Mouse (Mus musculus): Measurements from ENCODE around the gene Dmap1.

Dmap1 gene

GRCm38 (mm10) chr4:117681931-117682461 is at the start of gene Dmap1:
Dmap1 (minus strand) TSS chr4:117682273.
- DNase-seq (ENCODE audit: low spot score) = peak; percentile 87

GRCm38 (mm10) chr4:117724112-117724511 is 42.0 kb upstream of the Dmap1 start, which contains the start of gene Gm12845:
Gm12845 (plus strand) TSS chr4:117724412.
- DNase-seq (ENCODE audit: low spot score) = no peak

GRCm38 (mm10) chr4:117713303-117714098 is 31.4 kb upstream of the Dmap1 start:
- no peak for DNase-seq (ENCODE audit: low spot score)

- DNase-seq (ENCODE audit: low spot score) = no peak
Observed at GRCm38 (mm10) chr4:117712314-117712713, 30.2 kb upstream of the Dmap1 start.

- no peak for DNase-seq (ENCODE audit: low spot score)
Observed at GRCm38 (mm10) chr4:117708780-117709550, 26.9 kb upstream of the Dmap1 start.

- DNase-seq (ENCODE audit: low spot score) = no peak
Observed at GRCm38 (mm10) chr4:117705361-117705760, 23.3 kb upstream of the Dmap1 start.

- DNase-seq (ENCODE audit: low spot score) = no peak
Observed at GRCm38 (mm10) chr4:117686354-117686753, 4.3 kb upstream of the Dmap1 start.

GRCm38 (mm10) chr4:117683048-117683768 is 1.1 kb upstream of the Dmap1 start:
- DNase-seq (ENCODE audit: low spot score) = no peak

GRCm38 (mm10) chr4:117682463-117682862 is 390 bp upstream of the Dmap1 start:
- DNase-seq (ENCODE audit: low spot score) = no peak

- DNase-seq (ENCODE audit: low spot score) = no peak
Observed at GRCm38 (mm10) chr4:117680963-117681362, 1.1 kb downstream of the Dmap1 start.

- DNase-seq (ENCODE audit: low spot score) = peak; percentile 42
Observed at GRCm38 (mm10) chr4:117676903-117677302, 5.2 kb downstream of the Dmap1 start.

GRCm38 (mm10) chr4:117673901-117674300 is 8.2 kb downstream of the Dmap1 start:
- no peak for DNase-seq (ENCODE audit: low spot score)

- no peak for DNase-seq (ENCODE audit: low spot score)
Observed at GRCm38 (mm10) chr4:117672042-117672441, 10.0 kb downstream of the Dmap1 start.

- DNase-seq (ENCODE audit: low spot score) = no peak
Observed at GRCm38 (mm10) chr4:117669874-117670273, 12.2 kb downstream of the Dmap1 start.

GRCm38 (mm10) chr4:117666054-117666453 is 16.0 kb downstream of the Dmap1 start:
- no peak for DNase-seq (ENCODE audit: low spot score)

- no peak for DNase-seq (ENCODE audit: low spot score)
Observed at GRCm38 (mm10) chr4:117665531-117665930, 16.5 kb downstream of the Dmap1 start.

GRCm38 (mm10) chr4:117664411-117665137 is 17.5 kb downstream of the Dmap1 start:
- no peak for DNase-seq (ENCODE audit: low spot score)

GRCm38 (mm10) chr4:117660001-117660400 is 22.1 kb downstream of the Dmap1 start:
- no peak for DNase-seq (ENCODE audit: low spot score)

- DNase-seq (ENCODE audit: low spot score) = no peak
Observed at GRCm38 (mm10) chr4:117658582-117659444, 23.3 kb downstream of the Dmap1 start.

GRCm38 (mm10) chr4:117657646-117658045 is 24.4 kb downstream of the Dmap1 start:
- no peak for DNase-seq (ENCODE audit: low spot score)

GRCm38 (mm10) chr4:117656961-117657360 is 25.1 kb downstream of the Dmap1 start:
- no peak for DNase-seq (ENCODE audit: low spot score)
